Mouse (Mus musculus) midbrain, embryonic 13.5 days (tissue): ENCODE results near the gene Ceacam19. TPM values are rescaled to one million over a fixed set of nuclear protein-coding genes. Genes with fewer than 3 reads are reported as not detected.
"Not testable (repeated sequence)": the region's sequence is repeated elsewhere in the genome, so short reads cannot be mapped to it uniquely, and the experiment has no call there.

Experiments used
- ATAC-seq: fragments of 200-750 bp; cut with Nextera tagmentation; 2 replicates; pipeline ENCODE4 v1.8.0; 2017; ENCODE audit warnings: mild to moderate bottlenecking, moderate TSS enrichment, moderate library complexity
- H3K27ac ChIP-seq: fragments of 300-500 bp; sonication (generic); 2 replicates; pipeline ENCODE4 v1.5.1; 2015; ENCODE audit warnings: inconsistent platforms, mild to moderate bottlenecking, moderate library complexity
- H3K27me3 ChIP-seq: fragments of 300-500 bp; sonication (generic); 2 replicates; pipeline ENCODE4 v1.6.1; 2015; ENCODE audit warnings: mild to moderate bottlenecking, inconsistent platforms
- H3K36me3 ChIP-seq: fragments of 300-500 bp; sonication (generic); 2 replicates; pipeline ENCODE4 v1.6.1; 2015; ENCODE audit warnings: mild to moderate bottlenecking, inconsistent platforms
- H3K4me1 ChIP-seq: fragments of 300-500 bp; sonication (generic); replicated peaks from 2 replicates; pipeline ENCODE4 v1.6.1; 2015; ENCODE audit warnings: inconsistent platforms
- H3K4me2 ChIP-seq: fragments of 300-500 bp; sonication (generic); replicated peaks from 2 replicates; pipeline ENCODE4 v1.6.1; 2015; ENCODE audit warnings: moderate library complexity, mild to moderate bottlenecking, inconsistent platforms
- H3K4me3 ChIP-seq: fragments of 300-500 bp; sonication (generic); replicated peaks from 2 replicates; pipeline ENCODE4 v1.5.1; 2015; ENCODE audit warnings: mild to moderate bottlenecking, inconsistent platforms
- H3K9ac ChIP-seq: fragments of 300-500 bp; sonication (generic); replicated peaks from 2 replicates; pipeline ENCODE4 v1.6.1; 2015; ENCODE audit warnings: mild to moderate bottlenecking, inconsistent platforms
- H3K9me3 ChIP-seq: fragments of 300-500 bp; sonication (generic); 2 replicates; pipeline ENCODE4 v1.6.1; 2016; ENCODE audit warnings: mild to moderate bottlenecking, inconsistent platforms
- WGBS: fragments of 180-500 bp; shearing (Covaris S2); methylation state at CpG from one replicate; pipeline ENCODE4 v1.1.7; 2015; 5-methylcytosine and 5-hydroxymethylcytosine counted together
- polyA plus RNA-seq: library from polyadenylated mRNA; unstranded; fragments of >200 nt; fragmentation: Nextera tagmentation; extraction: Ambion mirVana; gene quantifications from 2 replicates; pipeline ENCODE4 v1.2.1, GENCODE M21; 2015

Ceacam19 gene
- not detected in 2 replicates for polyA plus RNA-seq

- H3K36me3 ChIP-seq, result no peaks in the 10 kb centered on the region
- H3K4me2 ChIP-seq, result no peak within 1 kb of the TSS
- no peaks in the 10 kb centered on the region for H3K27me3 ChIP-seq
- no peak for ATAC-seq
- no peak within 1 kb of the TSS for H3K9ac ChIP-seq
- WGBS, result 75% methylated on average over 7 of the region's 7 CpGs
- no peaks in the 10 kb centered on the region for H3K4me1 ChIP-seq
- H3K4me3 ChIP-seq, result no peak within 1 kb of the TSS
- H3K9me3 ChIP-seq, result no peaks in the 10 kb centered on the region
- no peak within 1 kb of the TSS for H3K27ac ChIP-seq
Measured at GRCm38 (mm10) chr7:19887849-19888248, at the start of gene Ceacam19. Gene Ceacam19, minus strand, starts transcription at chr7:19887965.

DNA sequence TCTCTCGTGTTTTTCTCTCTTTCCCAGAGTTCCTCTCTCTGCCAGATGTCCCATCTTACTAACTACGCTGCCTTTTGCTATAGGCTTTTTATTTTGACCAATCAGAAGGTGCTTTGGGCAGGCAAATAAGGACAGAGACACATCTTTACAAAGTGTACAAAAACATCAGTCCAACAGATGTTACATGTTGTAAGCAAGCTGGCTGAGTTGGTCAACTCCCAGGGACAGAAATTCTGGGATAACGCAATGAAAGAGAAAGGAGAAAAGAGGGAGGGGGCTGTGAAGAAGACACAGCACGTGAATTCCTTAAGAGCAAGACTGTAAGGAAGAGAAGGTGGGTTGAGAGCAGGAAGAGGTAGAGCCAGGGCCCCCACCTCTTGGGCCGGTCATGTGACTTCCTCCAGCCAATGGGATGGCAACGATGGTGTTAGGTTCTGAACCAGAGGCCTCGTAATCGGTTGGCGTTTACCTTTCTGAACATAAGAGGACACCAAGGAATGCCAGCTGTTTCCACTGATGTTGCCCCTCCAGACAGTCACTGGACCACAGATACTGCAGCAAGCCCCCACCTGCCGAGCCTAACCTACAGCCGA, 49.6 kb upstream of the Ceacam19 start:
- Histone ChIP-seq H3K27me3 (no peaks in the 10 kb centered on the region; the same call in 1 of the 2 replicates), H3K9me3 (no peaks in the 10 kb centered on the region), H3K4me2 (no peak overlapping the region), H3K27ac (no peak overlapping the region), H3K4me1 (peaks cover 3% of the 10 kb centered on the region), H3K36me3 (no peaks in the 10 kb centered on the region), H3K4me3 (no peak overlapping the region), H3K9ac (no peak overlapping the region)
- ATAC-seq, result no peak
- WGBS, result 89% methylated on average over 11 of the region's 11 CpGs

- no peak overlapping the region for H3K9ac ChIP-seq
- no peaks in the 10 kb centered on the region; the same call in 1 of the 2 replicates for H3K27me3 ChIP-seq
- no peaks in the 10 kb centered on the region for H3K36me3 ChIP-seq
- H3K27ac ChIP-seq, result no peak overlapping the region
- WGBS, result 89% methylated on average over 6 of the region's 6 CpGs
- ATAC-seq, result no peak
- peaks cover 3% of the 10 kb centered on the region for H3K4me1 ChIP-seq
- H3K4me3 ChIP-seq, result no peak overlapping the region
- no peaks in the 10 kb centered on the region for H3K9me3 ChIP-seq
- no peak overlapping the region for H3K4me2 ChIP-seq
Measured at GRCm38 (mm10) chr7:19935961-19936360, 48.2 kb upstream of the Ceacam19 start.

DNA sequence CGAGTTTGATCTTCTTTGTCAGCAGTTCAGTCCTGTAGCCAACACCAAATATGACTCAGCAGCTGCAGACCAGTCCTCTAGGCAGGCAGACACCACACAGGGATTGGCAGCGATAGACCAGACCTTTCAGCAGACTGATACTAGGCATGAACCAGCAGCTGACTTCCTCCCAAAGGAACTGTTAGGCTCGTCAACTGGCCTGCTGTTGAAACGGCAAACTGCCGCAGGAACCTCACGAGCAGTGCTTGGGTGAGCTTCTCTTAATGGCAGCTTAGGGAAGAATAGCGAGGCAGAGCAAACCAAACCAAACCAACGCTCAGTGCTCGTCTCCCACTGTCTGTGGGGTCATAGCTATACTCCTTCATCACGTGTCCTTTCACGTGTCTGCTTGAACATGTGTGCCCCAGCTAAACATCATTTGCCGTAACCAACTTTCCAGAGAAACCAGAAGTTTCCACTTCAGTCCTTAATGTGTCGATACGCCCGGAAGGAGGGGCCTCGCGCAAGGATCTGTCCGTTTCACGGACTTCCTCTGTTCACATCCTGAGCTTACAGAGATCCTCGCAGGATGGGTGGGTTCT, 47.5 kb upstream of the Ceacam19 start:
- H3K9ac ChIP-seq, result no peak overlapping the region
- no peak overlapping the region for H3K4me3 ChIP-seq
- H3K27ac ChIP-seq, result no peak overlapping the region
- no peak overlapping the region for H3K4me2 ChIP-seq
- 85% methylated on average over 20 of the region's 20 CpGs for WGBS
- H3K4me1 ChIP-seq, result peaks cover 3% of the 10 kb centered on the region
- no peaks in the 10 kb centered on the region for H3K36me3 ChIP-seq
- no peak for ATAC-seq
- no peaks in the 10 kb centered on the region; the same call in 1 of the 2 replicates for H3K27me3 ChIP-seq
- no peaks in the 10 kb centered on the region for H3K9me3 ChIP-seq

DNA sequence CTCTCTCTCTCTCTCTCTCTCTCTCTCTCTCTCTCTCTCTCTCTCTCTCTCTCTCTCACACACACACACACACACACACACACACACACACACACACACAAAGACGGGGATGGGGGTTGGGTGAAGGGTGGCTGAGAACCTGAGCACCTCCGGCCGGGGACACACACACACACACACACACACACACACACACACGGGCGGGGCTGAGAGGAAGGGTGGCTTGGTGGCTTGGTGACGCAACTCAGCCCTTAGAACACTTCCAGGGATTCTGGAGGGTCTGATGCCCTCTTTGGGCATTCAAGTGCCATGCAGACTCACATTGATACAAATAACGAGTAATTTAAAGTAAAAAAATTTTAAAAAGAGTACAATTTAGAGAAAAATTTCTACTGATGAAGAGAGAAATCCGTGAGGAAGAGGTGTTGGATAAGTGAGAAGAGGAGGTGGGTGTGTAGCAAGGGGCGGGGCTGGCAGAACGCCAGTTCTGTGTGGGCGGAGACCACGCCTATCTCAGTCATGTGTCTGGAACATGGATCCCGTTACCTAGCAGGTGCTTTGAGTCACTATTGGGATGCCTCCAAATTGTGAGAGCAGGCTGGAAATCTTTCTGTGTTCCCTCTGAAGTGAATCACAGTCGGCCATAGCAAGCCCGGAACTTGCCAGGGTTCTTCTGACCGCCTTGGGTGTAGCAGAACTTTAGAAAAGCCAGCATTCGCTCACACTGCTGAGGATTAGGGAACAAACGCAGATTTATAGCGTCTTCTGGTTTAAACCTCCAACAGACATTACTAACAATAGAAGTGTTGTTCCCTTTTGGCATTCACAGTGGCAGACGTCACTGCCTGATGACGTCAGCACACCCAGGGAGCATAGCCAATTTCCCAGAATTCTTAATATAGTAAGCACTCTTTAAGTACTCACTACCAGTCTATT, 45.4 kb upstream of the Ceacam19 start:
- H3K4me2 ChIP-seq, result peak overlapping the region; percentile 44
- no peaks in the 10 kb centered on the region for H3K9me3 ChIP-seq
- no peaks in the 10 kb centered on the region; the same call in 1 of the 2 replicates for H3K27me3 ChIP-seq
- H3K27ac ChIP-seq, result no peak overlapping the region
- H3K4me1 ChIP-seq, result peaks cover 3% of the 10 kb centered on the region
- H3K4me3 ChIP-seq, result peak overlapping the region; percentile 21
- no peaks in the 10 kb centered on the region for H3K36me3 ChIP-seq
- H3K9ac ChIP-seq, result no peak overlapping the region
- ATAC-seq, result peak; percentile 70
- 29% methylated on average over 21 of the region's 21 CpGs for WGBS

DNA sequence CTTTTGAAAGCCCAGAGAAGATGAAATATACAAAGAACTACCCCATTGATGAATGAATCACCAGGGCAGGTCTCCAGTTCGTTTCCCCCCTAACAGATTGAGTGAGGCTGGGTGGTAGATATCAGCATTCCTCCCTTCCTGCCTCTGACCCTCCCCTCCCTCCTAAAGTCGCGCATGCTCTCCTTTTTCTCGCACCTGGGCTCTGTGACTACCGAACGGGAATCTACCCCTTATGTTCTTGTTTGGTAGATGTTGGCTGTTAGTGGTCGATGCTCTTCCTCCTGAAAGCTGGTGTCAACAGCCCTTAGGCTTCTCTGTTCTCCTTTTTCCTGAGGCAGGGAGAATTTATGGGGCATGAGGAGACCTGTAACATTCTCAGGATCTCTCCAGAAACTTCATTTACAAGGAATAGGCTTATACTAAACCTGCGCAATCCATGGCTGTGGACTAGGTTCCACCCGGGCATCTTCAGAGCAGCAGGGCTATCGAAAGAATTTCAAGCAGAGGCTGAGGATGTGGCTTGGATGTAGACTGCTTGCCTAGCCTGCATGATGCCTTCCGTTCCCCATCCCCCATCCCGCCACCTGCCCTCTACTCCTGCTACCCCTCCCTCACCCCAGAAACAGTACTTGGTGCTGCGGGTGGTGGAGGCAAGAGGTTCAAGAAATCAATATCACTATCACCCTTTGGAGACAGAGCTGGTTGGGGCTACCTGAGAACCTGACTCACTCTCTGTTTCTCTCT, 44.5 kb upstream of the Ceacam19 start:
- H3K4me2 ChIP-seq, result peak overlapping the region; percentile 44; the same call in 1 of the 2 replicates

DNA sequence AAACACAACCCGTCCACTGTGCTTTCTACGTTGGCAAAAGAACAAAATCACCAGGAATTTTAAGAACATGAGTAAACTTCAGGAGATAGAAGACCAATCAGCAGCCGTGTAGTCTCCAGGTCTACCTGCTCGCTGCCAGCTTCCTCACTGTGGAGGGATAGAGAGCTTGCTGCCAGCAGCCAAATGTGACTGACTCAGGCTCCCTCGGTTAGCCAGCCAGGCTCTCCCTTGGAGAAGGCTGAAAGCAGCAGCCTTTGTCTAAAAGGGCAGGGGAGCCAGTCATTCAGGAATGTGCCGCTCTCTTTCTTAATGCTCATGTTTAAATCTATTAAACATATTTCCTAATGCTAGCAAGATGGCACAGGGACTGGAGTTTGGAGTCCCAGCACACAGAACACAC, 42.7 kb upstream of the Ceacam19 start:
- not testable (repeated sequence) for H3K4me1 ChIP-seq, H3K9ac ChIP-seq, H3K27ac ChIP-seq, H3K27me3 ChIP-seq, H3K4me3 ChIP-seq, H3K4me2 ChIP-seq, H3K9me3 ChIP-seq, ATAC-seq, H3K36me3 ChIP-seq
- WGBS, result 80% methylated on average over 6 of the region's 6 CpGs

More for the DNA sequence above, 44.5 kb upstream of the Ceacam19 start:
- Histone ChIP-seq H3K9me3 (no peaks in the 10 kb centered on the region), H3K4me3 (no peak overlapping the region), H3K9ac (no peak overlapping the region), H3K27ac (no peak overlapping the region), H3K27me3 (no peaks in the 10 kb centered on the region; the same call in 1 of the 2 replicates), H3K36me3 (no peaks in the 10 kb centered on the region), H3K4me1 (peaks cover 3% of the 10 kb centered on the region)
- ATAC-seq, result peak; percentile 37; the same call in 1 of the 2 replicates
- 28% methylated on average over 13 of the region's 13 CpGs for WGBS

DNA sequence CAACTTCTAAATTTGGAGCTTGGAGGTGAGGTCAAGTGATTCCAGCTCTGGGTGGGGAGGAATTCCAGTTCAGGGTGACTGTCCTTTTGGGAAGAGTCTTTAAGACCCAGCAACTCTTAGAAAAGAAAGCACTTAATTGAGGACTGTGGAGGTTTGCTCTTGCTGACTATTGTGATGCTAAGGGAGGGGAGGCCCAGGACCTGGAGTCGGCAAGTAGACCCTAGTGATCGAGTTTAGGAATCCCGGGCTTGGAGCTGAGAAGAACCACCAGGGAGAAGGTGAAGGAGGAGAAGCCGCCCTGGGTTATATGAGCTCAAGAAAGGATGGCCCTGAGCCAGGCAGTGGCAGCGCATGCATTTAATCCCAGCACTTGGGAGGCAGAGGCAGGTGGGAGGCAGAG, 40.7 kb upstream of the Ceacam19 start:
- Histone ChIP-seq H3K27me3 (no peaks in the 10 kb centered on the region; the same call in 1 of the 2 replicates), H3K4me2 (no peak overlapping the region), H3K4me3 (no peak overlapping the region), H3K4me1 (peaks cover 5% of the 10 kb centered on the region), H3K36me3 (no peaks in the 10 kb centered on the region), H3K27ac (no peak overlapping the region), H3K9ac (no peak overlapping the region), H3K9me3 (no peaks in the 10 kb centered on the region)
- ATAC-seq, result no peak
- 63% methylated on average over 5 of the region's 5 CpGs for WGBS

DNA sequence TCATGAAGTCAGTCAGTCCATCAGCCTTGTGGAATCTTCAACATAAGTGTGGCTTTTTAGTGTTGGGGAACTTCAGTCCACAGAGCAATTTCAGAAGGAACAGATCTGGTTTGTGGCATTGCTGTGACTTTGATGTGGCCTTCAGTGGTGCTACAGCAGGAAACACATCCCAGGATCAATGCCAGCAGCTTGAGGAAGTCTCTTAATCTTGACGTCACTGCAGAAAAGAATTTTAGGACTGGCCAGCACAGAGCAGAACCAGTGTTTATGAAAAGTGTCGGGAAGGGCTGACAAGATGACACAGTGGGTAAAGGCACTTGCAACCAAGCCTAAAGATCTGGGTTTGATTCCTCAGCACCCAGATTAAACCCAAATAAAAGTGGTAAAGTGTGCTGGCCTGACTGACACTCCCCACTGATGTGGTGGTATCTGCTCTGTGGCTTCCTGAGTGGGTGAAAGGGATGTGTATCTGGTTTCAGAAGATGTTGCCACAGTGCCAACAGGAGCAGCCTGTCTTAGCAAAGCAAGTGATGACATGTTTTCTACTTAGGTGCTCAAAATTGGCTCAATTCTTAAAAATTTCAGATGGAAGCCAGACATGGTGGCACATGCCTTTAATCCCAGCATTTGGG, 39.2 kb upstream of the Ceacam19 start:
- no peak for ATAC-seq

DNA sequence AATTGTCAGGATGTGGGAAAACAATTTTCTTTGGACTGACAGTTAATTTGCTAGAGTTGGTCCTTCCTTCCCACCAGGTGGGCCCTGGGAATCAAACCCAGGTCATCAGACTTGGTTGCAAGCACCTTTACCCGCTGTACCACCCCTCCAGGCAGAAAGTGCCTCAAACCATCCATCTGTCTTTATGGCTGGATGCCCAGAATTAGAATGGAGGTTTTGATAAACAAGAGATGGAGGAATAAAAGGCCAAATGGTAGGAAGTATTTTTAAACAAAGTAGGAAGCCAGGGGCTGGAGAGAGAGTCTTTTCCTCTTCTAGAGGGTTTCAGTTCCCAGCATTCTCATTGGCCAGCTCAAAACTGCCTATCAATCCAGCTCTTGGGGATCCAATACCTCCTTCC, 37.6 kb upstream of the Ceacam19 start:
- H3K4me2 ChIP-seq, result no peak overlapping the region
- no peak overlapping the region for H3K9ac ChIP-seq
- H3K4me1 ChIP-seq, result 0 out of 2 replicates have a peak, but pooled peaks cover 2% of the 10 kb centered on the region
- no peak overlapping the region for H3K4me3 ChIP-seq
- no peaks in the 10 kb centered on the region for H3K36me3 ChIP-seq
- 76% methylated on average over 1 of the region's 1 CpGs for WGBS
- H3K9me3 ChIP-seq, result no peaks in the 10 kb centered on the region
- H3K27me3 ChIP-seq, result no peaks in the 10 kb centered on the region
- no peak overlapping the region for H3K27ac ChIP-seq
- no peak for ATAC-seq

More for the DNA sequence above, 39.2 kb upstream of the Ceacam19 start:
- H3K27ac ChIP-seq, result no peak overlapping the region
- 0 out of 2 replicates have a peak, but pooled peaks cover 2% of the 10 kb centered on the region for H3K4me1 ChIP-seq
- no peaks in the 10 kb centered on the region for H3K9me3 ChIP-seq
- 89% methylated on average over 2 of the region's 2 CpGs for WGBS
- no peak overlapping the region for H3K9ac ChIP-seq
- no peak overlapping the region for H3K4me2 ChIP-seq
- no peaks in the 10 kb centered on the region for H3K36me3 ChIP-seq
- no peaks in the 10 kb centered on the region for H3K27me3 ChIP-seq
- H3K4me3 ChIP-seq, result no peak overlapping the region

GRCm38 (mm10) chr7:19923797-19924196, 36.0 kb upstream of the Ceacam19 start:
- no peaks in the 10 kb centered on the region for H3K27me3 ChIP-seq
- H3K9me3 ChIP-seq, result no peaks in the 10 kb centered on the region
- 0 out of 2 replicates have a peak, but pooled peaks cover 2% of the 10 kb centered on the region for H3K4me1 ChIP-seq
- H3K36me3 ChIP-seq, result no peaks in the 10 kb centered on the region
- WGBS, result 12% methylated on average over 11 of the region's 15 CpGs
- H3K27ac ChIP-seq, result no peak overlapping the region
- no peak overlapping the region for H3K4me3 ChIP-seq
- H3K9ac ChIP-seq, result no peak overlapping the region; the same call in 1 of the 2 replicates
- H3K4me2 ChIP-seq, result 0 out of 2 replicates have a peak overlapping the region, but pooled peaks have one; percentile 20
- ATAC-seq, result no peak
